Mouse (Mus musculus) limb, embryonic 11.5 days (tissue): ENCODE data around the gene Adamts15. TPM values are rescaled to one million over a fixed set of nuclear protein-coding genes. Genes with fewer than 3 reads are reported as not detected.

Experiments
- ATAC-seq: fragments of 200-750 bp; cut with Nextera tagmentation; 2 replicates; pipeline ENCODE4 v1.8.0; 2017; ENCODE audit warnings: low read depth; ENCODE audit not compliant: insufficient number of reproducible peaks, low FRiP score, low TSS enrichment
- DNase-seq: peaks from one replicate; pipeline ENCODE4 v3.0.0-alpha.2; 2015; ENCODE audit warnings: low spot score
- H3K27ac ChIP-seq: fragments of 300-500 bp; sonication (generic); replicated peaks from 2 replicates; pipeline ENCODE4 v1.5.1; 2014; ENCODE audit warnings: low read depth, mild to moderate bottlenecking, low read length
- H3K27me3 ChIP-seq: fragments of 300-500 bp; sonication (generic); 2 replicates; pipeline ENCODE4 v1.6.1; 2014; ENCODE audit warnings: mild to moderate bottlenecking, low read length, mixed read lengths; ENCODE audit not compliant: control insufficient read depth, insufficient read depth
- H3K36me3 ChIP-seq: fragments of 300-500 bp; sonication (generic); 2 replicates; pipeline ENCODE4 v1.6.1; 2014; ENCODE audit warnings: mild to moderate bottlenecking, low read length, moderate library complexity, mixed read lengths; ENCODE audit not compliant: control insufficient read depth, insufficient read depth
- H3K4me1 ChIP-seq: fragments of 300-500 bp; sonication (generic); 2 replicates; pipeline ENCODE4 v1.6.1; 2014; ENCODE audit warnings: low read length, mixed read lengths; ENCODE audit not compliant: control insufficient read depth, insufficient read depth
- H3K4me2 ChIP-seq: fragments of 300-500 bp; sonication (generic); 2 replicates; pipeline ENCODE4 v1.6.1; 2014; ENCODE audit warnings: low read depth, mild to moderate bottlenecking, moderate library complexity; ENCODE audit not compliant: severe bottlenecking
- H3K4me3 ChIP-seq: fragments of 300-500 bp; sonication (generic); 2 replicates; pipeline ENCODE4 v1.5.1; 2014; ENCODE audit warnings: low read depth, low read length
- H3K9ac ChIP-seq: fragments of 300-500 bp; sonication (generic); 2 replicates; pipeline ENCODE4 v1.6.1; 2014; ENCODE audit warnings: mild to moderate bottlenecking, low read length
- H3K9me3 ChIP-seq: fragments of 300-500 bp; sonication (generic); 2 replicates; pipeline ENCODE4 v1.6.1; 2016; ENCODE audit warnings: low read length; ENCODE audit not compliant: control insufficient read depth
- WGBS: fragments of 180-500 bp; shearing (Covaris S2); extraction: QIAGEN DNeasy Blood & Tissue Kit; methylation state at CpG from one replicate; pipeline ENCODE4 v1.1.7; 2014; 5-methylcytosine and 5-hydroxymethylcytosine counted together
- polyA plus RNA-seq: library from polyadenylated mRNA; unstranded; fragments of >200 nt; fragmentation: Nextera tagmentation; extraction: Ambion mirVana; gene quantifications from 2 replicates; pipeline ENCODE4 v1.2.1, GENCODE M21; 2014

The Adamts15 gene
- polyA plus RNA-seq, 1 experiment from 2014 or later = 6.7 TPM

GRCm38 (mm10) chr9:30951461-30951860 lies 29.2 kb upstream of the Adamts15 start:
- 87% methylated on average over 5 of the region's 5 CpGs for WGBS
- Histone ChIP-seq H3K4me1 (no peaks in the 10 kb centered on the region), H3K27me3 (no peaks in the 10 kb centered on the region), H3K27ac (no peak overlapping the region), H3K36me3 (no peaks in the 10 kb centered on the region), H3K4me3 (no peak overlapping the region), H3K9ac (no peak overlapping the region), H3K4me2 (no peak overlapping the region), H3K9me3 (no peaks in the 10 kb centered on the region)
- no peak for DNase-seq
- ATAC-seq = no peak

GRCm38 (mm10) chr9:30950592-30950991 lies 28.3 kb upstream of the Adamts15 start:
- H3K9ac ChIP-seq = no peak overlapping the region
- no peaks in the 10 kb centered on the region for H3K9me3 ChIP-seq
- no peak for ATAC-seq
- H3K36me3 ChIP-seq = no peaks in the 10 kb centered on the region
- 88% methylated on average over 4 of the region's 4 CpGs for WGBS
- no peak overlapping the region for H3K27ac ChIP-seq
- no peak for DNase-seq
- 0 out of 2 replicates have a peak, but pooled peaks cover 2% of the 10 kb centered on the region for H3K27me3 ChIP-seq
- no peaks in the 10 kb centered on the region for H3K4me1 ChIP-seq
- H3K4me2 ChIP-seq = no peak overlapping the region
- H3K4me3 ChIP-seq = no peak overlapping the region

- H3K36me3 ChIP-seq = no peaks in the 10 kb centered on the region
- no peak overlapping the region for H3K4me3 ChIP-seq
- H3K4me1 ChIP-seq = no peaks in the 10 kb centered on the region
- no peaks in the 10 kb centered on the region for H3K9me3 ChIP-seq
- ATAC-seq (no peak), DNase-seq (no peak)
- peaks cover 7% of the 10 kb centered on the region; the same call in 1 of the 2 replicates for H3K27me3 ChIP-seq
- H3K27ac ChIP-seq = no peak overlapping the region
- H3K4me2 ChIP-seq = no peak overlapping the region
- H3K9ac ChIP-seq = no peak overlapping the region
- 88% methylated on average over 4 of the region's 4 CpGs for WGBS
Observed at GRCm38 (mm10) chr9:30949971-30950370, 27.7 kb upstream of the Adamts15 start.

- no peaks in the 10 kb centered on the region for H3K36me3 ChIP-seq
- no peaks in the 10 kb centered on the region for H3K4me1 ChIP-seq
- WGBS = 81% methylated on average over 3 of the region's 3 CpGs
- H3K27me3 ChIP-seq = peaks cover 12% of the 10 kb centered on the region
- no peak for DNase-seq
- no peak overlapping the region for H3K27ac ChIP-seq
- H3K4me2 ChIP-seq = no peak overlapping the region
- ATAC-seq = no peak
- no peaks in the 10 kb centered on the region for H3K9me3 ChIP-seq
- no peak overlapping the region for H3K4me3 ChIP-seq
- H3K9ac ChIP-seq = no peak overlapping the region
Observed at GRCm38 (mm10) chr9:30949422-30949821, 27.2 kb upstream of the Adamts15 start.

GRCm38 (mm10) chr9:30945276-30945675 lies 23.0 kb upstream of the Adamts15 start:
- H3K9ac ChIP-seq = no peak overlapping the region
- WGBS = 77% methylated on average over 1 of the region's 1 CpGs
- no peak overlapping the region for H3K27ac ChIP-seq
- H3K9me3 ChIP-seq = no peaks in the 10 kb centered on the region
- H3K27me3 ChIP-seq = peaks cover 52% of the 10 kb centered on the region
- H3K4me3 ChIP-seq = no peak overlapping the region
- DNase-seq (no peak), ATAC-seq (no peak)
- no peaks in the 10 kb centered on the region for H3K36me3 ChIP-seq
- H3K4me2 ChIP-seq = no peak overlapping the region
- H3K4me1 ChIP-seq = peaks cover 6% of the 10 kb centered on the region; the same call in 1 of the 2 replicates

- Histone ChIP-seq H3K27me3 (peaks cover 52% of the 10 kb centered on the region), H3K9me3 (no peaks in the 10 kb centered on the region), H3K4me1 (peaks cover 6% of the 10 kb centered on the region; the same call in 1 of the 2 replicates), H3K36me3 (no peaks in the 10 kb centered on the region), H3K4me2 (no peak overlapping the region), H3K27ac (no peak overlapping the region), H3K4me3 (no peak overlapping the region), H3K9ac (no peak overlapping the region)
- 32% methylated on average over 1 of the region's 1 CpGs for WGBS
- DNase-seq (no peak), ATAC-seq (no peak)
Observed at GRCm38 (mm10) chr9:30944234-30944633, 22.0 kb upstream of the Adamts15 start.

GRCm38 (mm10) chr9:30943341-30943740 lies 21.1 kb upstream of the Adamts15 start:
- Histone ChIP-seq H3K36me3 (no peaks in the 10 kb centered on the region), H3K27me3 (peaks cover 52% of the 10 kb centered on the region), H3K4me3 (peak overlapping the region; percentile 48), H3K4me2 (peak overlapping the region; percentile 98), H3K9me3 (no peaks in the 10 kb centered on the region), H3K4me1 (peaks cover 6% of the 10 kb centered on the region; the same call in 1 of the 2 replicates), H3K27ac (no peak overlapping the region), H3K9ac (no peak overlapping the region; the same call in 1 of the 2 replicates)
- DNase-seq = no peak
- 3% methylated on average over 14 of the region's 14 CpGs for WGBS
- no peak; the same call in 1 of the 2 replicates for ATAC-seq

GRCm38 (mm10) chr9:30942512-30943313 lies 20.5 kb upstream of the Adamts15 start, which contains the start of gene Adamts8:
Gene Adamts8, plus strand, starts transcription at chr9:30942562.
- Histone ChIP-seq H3K4me2 (peak within 1 kb of the TSS; percentile 98), H3K9me3 (no peaks in the 10 kb centered on the region), H3K27ac (no peak within 1 kb of the TSS), H3K4me1 (peaks cover 6% of the 10 kb centered on the region; the same call in 1 of the 2 replicates), H3K9ac (peak within 1 kb of the TSS; percentile 37; the same call in 1 of the 2 replicates), H3K27me3 (peaks cover 52% of the 10 kb centered on the region), H3K36me3 (no peaks in the 10 kb centered on the region), H3K4me3 (peak within 1 kb of the TSS; percentile 48)
- ATAC-seq (0 out of 2 replicates have a peak, but pooled peaks have one; percentile 31), DNase-seq (peak; percentile 82)
- under 1% methylated on average over 87 of the region's 96 CpGs for WGBS
